ENCODE assay signal across 10 mouse cellular contexts in the genomic region with DNA sequence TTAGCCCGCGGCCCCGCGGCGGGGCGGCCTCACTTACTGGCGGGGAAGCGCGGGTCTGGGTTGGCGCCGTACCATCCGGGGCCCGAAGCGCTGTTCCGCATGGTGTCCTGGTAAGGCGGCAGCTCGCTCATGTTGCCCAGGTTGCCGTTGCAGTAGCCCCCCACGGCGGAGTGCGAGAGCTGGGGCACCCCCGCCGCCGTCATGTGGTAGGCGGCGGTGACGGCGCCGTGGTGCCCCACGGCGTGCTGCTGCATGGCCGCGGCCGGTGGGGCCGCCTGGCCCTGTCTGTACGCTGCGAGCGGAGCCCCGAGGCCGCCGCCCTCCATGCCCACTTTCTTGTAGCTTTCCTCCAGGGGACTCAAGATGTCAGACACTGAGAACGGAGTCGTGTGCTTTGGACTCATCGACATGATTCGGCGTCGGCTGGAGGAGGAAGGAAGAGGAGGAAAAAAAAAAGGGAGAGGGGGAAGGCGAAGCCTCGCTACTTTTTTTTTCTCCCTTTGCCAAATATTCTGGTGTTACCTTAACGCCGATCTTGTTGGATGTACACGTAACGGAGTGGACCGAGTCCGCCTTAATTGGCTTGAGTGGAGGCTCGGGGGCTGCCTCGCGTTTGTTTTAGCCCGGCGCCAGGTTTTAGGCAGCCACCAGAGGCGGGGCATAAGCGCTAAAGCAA. TPM values are rescaled to one million over a fixed set of nuclear protein-coding genes. Genes with fewer than 3 reads are reported as not detected.
DNase-seq lines count a peak whose midpoint lies in the region; ATAC-seq and TF ChIP-seq lines count a peak whose summit lies in the region.
"Had no signal": no experiment of that assay in that cellular context is flagged by ENCODE, and none has a peak within 500 bp of the region (broad histone marks: within the 10 kb centered on the region; RNA-seq: fewer than 3 reads in every experiment).

No protein-coding gene starts in this region.

- no peak overlapping the region for H3K27ac ChIP-seq in heart, embryonic 10.5 days
- no peak overlapping the region for H3K27ac ChIP-seq in heart, adult 2 months
- H3K27ac ChIP-seq in forebrain, embryonic 12.5 days, result peak overlapping the region; percentile 87
- no peak overlapping the region for H3K27ac ChIP-seq in liver, embryonic 13.5 days
- no peak overlapping the region for H3K27ac ChIP-seq in neural tube, embryonic 11.5 days (ENCODE audit: low read depth, low read length)

- H3K79me2 ChIP-seq in heart, adult 2 months (replicated peaks; ENCODE audit: control insufficient read depth, insufficient read depth, low read length), result no peaks in the 10 kb centered on the region

- peaks cover 33% of the 10 kb centered on the region for H3K4me1 ChIP-seq in heart, embryonic 10.5 days
- H3K4me1 ChIP-seq in heart, adult 2 months (ENCODE audit: control insufficient read depth, insufficient read depth, low read length), result no peaks in the 10 kb centered on the region
- H3K4me1 ChIP-seq in forebrain, embryonic 12.5 days, result peaks cover 23% of the 10 kb centered on the region
- no peaks in the 10 kb centered on the region; the same call in 1 of the 2 replicates for H3K4me1 ChIP-seq in liver, embryonic 13.5 days (replicated peaks)
- 0 out of 2 replicates have a peak, but pooled peaks cover 2% of the 10 kb centered on the region for H3K4me1 ChIP-seq in neural tube, embryonic 11.5 days (ENCODE audit: control insufficient read depth, insufficient read depth, low read length)

- H3K36me3 ChIP-seq in heart, embryonic 10.5 days, result no peaks in the 10 kb centered on the region
- H3K36me3 ChIP-seq in heart, adult 2 months (ENCODE audit: control insufficient read depth, insufficient read depth, low read length), result no peaks in the 10 kb centered on the region
- H3K36me3 ChIP-seq in forebrain, embryonic 12.5 days (replicated peaks), result no peaks in the 10 kb centered on the region
- H3K36me3 ChIP-seq in liver, embryonic 13.5 days, result no peaks in the 10 kb centered on the region
- H3K36me3 ChIP-seq in neural tube, embryonic 11.5 days (ENCODE audit: control insufficient read depth, insufficient read depth, low read length), result no peaks in the 10 kb centered on the region

- WGBS in heart, embryonic 10.5 days, result under 1% methylated on average over 61 of the region's 62 CpGs
- WGBS in heart, adult 2 months, result 1% methylated on average over 62 of the region's 62 CpGs
- under 1% methylated on average over 62 of the region's 62 CpGs for WGBS in forebrain, embryonic 12.5 days
- WGBS in liver, embryonic 13.5 days (ENCODE audit: insufficient replicate concordance), result 1% methylated on average over 62 of the region's 62 CpGs
- WGBS in neural tube, embryonic 11.5 days, result under 1% methylated on average over 61 of the region's 62 CpGs

- H3K9ac ChIP-seq in heart, adult 2 months (ENCODE audit: low read depth, low read length), result no peak overlapping the region
- H3K9ac ChIP-seq in forebrain, embryonic 12.5 days, result peak overlapping the region; percentile 66
- H3K9ac ChIP-seq in liver, embryonic 13.5 days, result no peak overlapping the region
- no peak overlapping the region for H3K9ac ChIP-seq in neural tube, embryonic 11.5 days (ENCODE audit: low read length)

- ATAC-seq in forebrain, embryonic 12.5 days (ENCODE audit: low FRiP score), result peak; percentile 18; the same call in 1 of the 2 replicates
- no peak for ATAC-seq in liver, embryonic 13.5 days (ENCODE audit: low read depth)
- ATAC-seq in neural tube, embryonic 11.5 days (ENCODE audit: insufficient read depth, low FRiP score, low TSS enrichment), result 0 out of 2 replicates have a peak, but pooled peaks have one; percentile 25
- no peak for ATAC-seq in monocyte, adult 5-6 weeks (replicated peaks; ENCODE audit: insufficient number of reproducible peaks, low FRiP score, low TSS enrichment, poor library complexity, severe bottlenecking)

- DNase-seq in heart, embryonic 10.5 days (ENCODE audit: low spot score), result no peak
- DNase-seq in heart, adult 2 months, result no peak
- no peak for DNase-seq in liver, embryonic 13.5 days
- no peak for DNase-seq in neural tube, embryonic 11.5 days (ENCODE audit: low spot score)
- no peak for DNase-seq in cerebellum, postnatal 36 days
- DNase-seq in ovary, adult 18-20 months (ENCODE audit: low spot score), result no peak
- DNase-seq: B cell, adult 2 months; thymus, adult 2 months had no signal

- no peak for TF ChIP-seq POLR2A in heart, adult 2 months (IDR thresholded peaks at IDR 0.05; ENCODE audit: insufficient read depth, low read depth, low read length)

- no peaks in the 10 kb centered on the region for H3K9me3 ChIP-seq in heart, embryonic 10.5 days
- no peaks in the 10 kb centered on the region for H3K9me3 ChIP-seq in forebrain, embryonic 12.5 days
- H3K9me3 ChIP-seq in liver, embryonic 13.5 days (replicated peaks), result no peaks in the 10 kb centered on the region
- no peaks in the 10 kb centered on the region for H3K9me3 ChIP-seq in neural tube, embryonic 11.5 days (ENCODE audit: control insufficient read depth, low read length)

- peak overlapping the region; percentile 51 for H3K4me3 ChIP-seq in heart, embryonic 10.5 days
- H3K4me3 ChIP-seq in heart, adult 2 months, result no peak overlapping the region
- peak overlapping the region; percentile 48 for H3K4me3 ChIP-seq in forebrain, embryonic 12.5 days (replicated peaks)
- H3K4me3 ChIP-seq in liver, embryonic 13.5 days (replicated peaks), result peak overlapping the region; percentile 22
- H3K4me3 ChIP-seq in neural tube, embryonic 11.5 days (ENCODE audit: low read depth, low read length), result no peak overlapping the region

- TF ChIP-seq EP300 in heart, adult 2 months (IDR thresholded peaks at IDR 0.05; ENCODE audit: insufficient read depth, low read depth, low read length), result no peak

- TF ChIP-seq CTCF in heart, adult 2 months (IDR thresholded peaks at IDR 0.05), result no peak

- H3K27me3 ChIP-seq in heart, embryonic 10.5 days (ENCODE audit: insufficient read depth, poor library complexity, severe bottlenecking), result peaks cover 100% of the 10 kb centered on the region
- peaks cover 46% of the 10 kb centered on the region for H3K27me3 ChIP-seq in heart, adult 2 months (ENCODE audit: control insufficient read depth, insufficient read depth, low read length)
- peaks cover 96% of the 10 kb centered on the region for H3K27me3 ChIP-seq in forebrain, embryonic 12.5 days
- H3K27me3 ChIP-seq in liver, embryonic 13.5 days, result peaks cover 99% of the 10 kb centered on the region
- peaks cover 97% of the 10 kb centered on the region for H3K27me3 ChIP-seq in neural tube, embryonic 11.5 days (ENCODE audit: control insufficient read depth, insufficient read depth, low read length)

- peak overlapping the region; percentile 43 for H3K4me2 ChIP-seq in forebrain, embryonic 12.5 days
- H3K4me2 ChIP-seq in liver, embryonic 13.5 days, result peak overlapping the region; percentile 41
- peak overlapping the region; percentile 17; the same call in 1 of the 2 replicates for H3K4me2 ChIP-seq in neural tube, embryonic 11.5 days (ENCODE audit: low read depth)

- intact Hi-C loops in heart, adult 2 months (cut with DNase I), result no loop called here

RNA-seq across cellular contexts. Expression of a gene that starts 1.9 kb away (rescaled TPM):
- 1.9 TPM in 1 of 2 replicates, not detected in the other for polyA plus RNA-seq in heart, embryonic 10.5 days (2016; fragmentation: Nextera tagmentation; extraction: Ambion mirVana)
- total RNA-seq in heart, adult 2 months (2021), result not detected
- 0.68 TPM in 1 of 2 replicates, not detected in the other for polyA plus RNA-seq in heart, adult 2 months (2012; rRNA removed)
- 37.2 and 66.0 TPM in 2 replicates for polyA plus RNA-seq in forebrain, embryonic 12.5 days (2016; fragmentation: Nextera tagmentation; extraction: Ambion mirVana)
- polyA plus RNA-seq in liver, embryonic 13.5 days (2015; fragmentation: Nextera tagmentation; extraction: Ambion mirVana), result not detected in 2 replicates
- polyA plus RNA-seq in neural tube, embryonic 11.5 days (2014; fragmentation: Nextera tagmentation; extraction: Ambion mirVana), result not detected in 2 replicates
- not detected in 3 replicates for total RNA-seq in monocyte, adult 5-6 weeks (2017)

Comparison
In these comparisons a context has a peak if more than half of its experiments do, and no peak if none do; other contexts are left out.
1. H3K4me3 ChIP-seq: peak in heart, embryonic 10.5 days (single experiment), forebrain, embryonic 12.5 days (single experiment) and liver, embryonic 13.5 days (single experiment); none in heart, adult 2 months (single experiment) and neural tube, embryonic 11.5 days (single experiment).
2. ATAC-seq: peak in forebrain, embryonic 12.5 days (single experiment) and neural tube, embryonic 11.5 days (single experiment); none in liver, embryonic 13.5 days (single experiment) and monocyte, adult 5-6 weeks (single experiment).
3. RNA of a gene that starts 1.9 kb away (polyA plus RNA-seq): 37.2 to 66.0 TPM in forebrain, embryonic 12.5 days; 1.9 TPM in heart, embryonic 10.5 days, 0.68 TPM in heart, adult 2 months, not detected in liver, embryonic 13.5 days and not detected in neural tube, embryonic 11.5 days; every median in the first group is over 10 times any median in the second.
4. Peak in every context shown above with its lines, with median percentiles within 50 percentile points of each other: H3K4me2 ChIP-seq.